Mouse (Mus musculus) G1E (cell line): ENCODE results near the gene Pdcd4.

Experiments used
- CTCF ChIP-seq: IDR thresholded peaks from 2 replicates; pipeline ENCODE4 v1.5.1; 2012; ENCODE audit warnings: low read depth, low read length, inconsistent platforms, mixed read lengths
- GATA1 ChIP-seq: IDR thresholded peaks from 2 replicates; pipeline ENCODE4 v1.6.1; 2012; ENCODE audit warnings: borderline replicate concordance, low read length, inconsistent platforms, mixed read lengths
- GATA2 ChIP-seq: IDR thresholded peaks from 2 replicates; pipeline ENCODE4 v1.6.1; 2012; ENCODE audit warnings: low read depth, low read length, inconsistent platforms, borderline replicate concordance
- POLR2AphosphoS5 ChIP-seq: IDR thresholded peaks from 2 replicates; pipeline ENCODE4 v1.6.1; 2012; ENCODE audit warnings: low read depth, low read length, inconsistent platforms; ENCODE audit not compliant: insufficient replicate concordance
- TAL1 ChIP-seq: conservative IDR thresholded peaks from 2 replicates; pipeline ENCODE4 v1.6.1; 2012; ENCODE audit warnings: low read depth, low read length, inconsistent platforms, mixed read lengths

GRCm38 (mm10) chr19:53893711-53894171 is 1.7 kb downstream of the Pdcd4 start:
- TF ChIP-seq CTCF (no peak), GATA2 (no peak), TAL1 (no peak), GATA1 (no peak), POLR2AphosphoS5 (no peak)
